Mouse (Mus musculus) forebrain, embryonic 10.5 days (tissue): ENCODE data around the gene Pxt1. TPM values are rescaled to one million over a fixed set of nuclear protein-coding genes. Genes with fewer than 3 reads are reported as not detected.

Experiments used
- DNase-seq: peaks from one replicate; pipeline ENCODE4 v3.0.0-alpha.2; 2017; ENCODE audit warnings: low spot score; ENCODE audit errors: extremely low spot score
- H3K27ac ChIP-seq: fragments of 300-500 bp; sonication (generic); 2 replicates; pipeline ENCODE4 v1.5.1; 2016; ENCODE audit warnings: mild to moderate bottlenecking
- H3K27me3 ChIP-seq: fragments of 300-500 bp; sonication (generic); 2 replicates; pipeline ENCODE4 v1.6.1; 2016; ENCODE audit warnings: mild to moderate bottlenecking; ENCODE audit not compliant: poor library complexity, severe bottlenecking
- H3K36me3 ChIP-seq: fragments of 300-500 bp; sonication (generic); replicated peaks from 2 replicates; pipeline ENCODE4 v1.6.1; 2016; ENCODE audit warnings: mild to moderate bottlenecking, moderate library complexity
- H3K4me1 ChIP-seq: fragments of 300-500 bp; sonication (generic); 2 replicates; pipeline ENCODE4 v1.6.1; 2016
- H3K4me3 ChIP-seq: fragments of 300-500 bp; sonication (generic); 2 replicates; pipeline ENCODE4 v1.5.1; 2016; ENCODE audit warnings: mild to moderate bottlenecking, moderate library complexity
- H3K9me3 ChIP-seq: fragments of 300-500 bp; sonication (generic); 2 replicates; pipeline ENCODE4 v1.6.1; 2016; ENCODE audit warnings: mild to moderate bottlenecking, moderate library complexity
- WGBS: fragments of 180-500 bp; shearing (Covaris S2); methylation state at CpG from one replicate; pipeline ENCODE4 v1.1.7; 2016; 5-methylcytosine and 5-hydroxymethylcytosine counted together
- polyA plus RNA-seq: library from polyadenylated mRNA; unstranded; fragments of >200 nt; fragmentation: Nextera tagmentation; extraction: Ambion mirVana; gene quantifications from 2 replicates; pipeline ENCODE4 v1.2.1, GENCODE M21; 2016

Gene Pxt1
- polyA plus RNA-seq, 1 experiment from 2014 or later: not detected

GRCm38 (mm10) chr17:28901559-28901958 lies 42.1 kb downstream of the Pxt1 start:
- Histone ChIP-seq H3K27ac (no peak overlapping the region), H3K9me3 (no peaks in the 10 kb centered on the region), H3K4me1 (peaks cover 29% of the 10 kb centered on the region), H3K36me3 (no peaks in the 10 kb centered on the region), H3K4me3 (no peak overlapping the region), H3K27me3 (peaks cover 11% of the 10 kb centered on the region)
- WGBS: 73% methylated on average over 4 of the region's 4 CpGs
- no peak for DNase-seq

DNA sequence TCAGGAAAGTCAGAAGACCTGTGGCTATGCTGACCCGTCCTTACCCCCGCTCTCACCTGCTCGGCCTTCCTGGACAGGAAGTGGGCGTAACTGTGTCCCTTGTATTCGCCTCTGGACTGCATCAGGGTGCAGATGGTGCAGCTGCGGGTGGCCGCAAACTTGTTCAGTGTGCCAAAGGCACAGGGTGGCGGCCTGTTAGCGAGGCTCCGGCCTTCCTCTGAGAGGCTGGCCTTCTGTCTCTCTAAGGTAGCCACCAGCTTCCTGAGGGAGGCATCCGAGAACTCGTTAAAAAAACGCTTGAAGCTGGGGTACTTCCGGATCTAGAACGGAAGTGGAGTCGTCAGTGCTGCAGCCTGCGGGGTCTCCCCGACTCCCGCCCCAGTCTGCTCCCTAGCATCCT lies 44.2 kb downstream of the Pxt1 start:
- Histone ChIP-seq H3K27ac (no peak overlapping the region), H3K27me3 (no peaks in the 10 kb centered on the region), H3K4me3 (no peak overlapping the region), H3K36me3 (no peaks in the 10 kb centered on the region), H3K4me1 (peaks cover 17% of the 10 kb centered on the region), H3K9me3 (no peaks in the 10 kb centered on the region; the same call in 1 of the 2 replicates)
- DNase-seq: no peak
- WGBS: 85% methylated on average over 19 of the region's 19 CpGs

DNA sequence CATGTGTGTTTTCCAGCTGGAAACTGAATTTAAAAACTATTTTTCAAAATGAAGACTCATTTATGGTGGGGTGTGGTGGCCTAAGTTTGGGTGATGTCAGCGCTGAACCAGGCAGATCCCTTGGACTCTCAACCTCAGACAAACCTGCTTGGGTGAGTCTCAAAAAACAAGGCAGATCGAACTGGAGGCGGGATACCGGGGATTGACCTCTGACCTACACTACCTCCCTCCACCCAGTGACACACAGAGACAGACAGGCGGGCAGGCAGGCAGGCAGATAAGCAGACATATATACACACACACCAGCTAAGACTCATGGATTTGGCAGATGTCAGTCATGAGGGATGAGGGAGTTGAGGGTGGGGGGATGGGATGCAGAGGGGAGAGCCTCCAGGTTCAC lies 45.4 kb downstream of the Pxt1 start:
- Histone ChIP-seq H3K9me3 (peaks cover 3% of the 10 kb centered on the region; the same call in 1 of the 2 replicates), H3K4me1 (peaks cover 15% of the 10 kb centered on the region), H3K27me3 (no peaks in the 10 kb centered on the region), H3K36me3 (no peaks in the 10 kb centered on the region), H3K4me3 (no peak overlapping the region), H3K27ac (no peak overlapping the region)
- DNase-seq: no peak
- 74% methylated on average over 5 of the region's 5 CpGs for WGBS

- DNase-seq: no peak
- peaks cover 15% of the 10 kb centered on the region for H3K4me1 ChIP-seq
- peaks cover 5% of the 10 kb centered on the region; the same call in 1 of the 2 replicates for H3K9me3 ChIP-seq
- H3K27me3 ChIP-seq: no peaks in the 10 kb centered on the region
- WGBS: 93% methylated on average over 5 of the region's 5 CpGs
- no peak overlapping the region for H3K27ac ChIP-seq
- no peaks in the 10 kb centered on the region for H3K36me3 ChIP-seq
- no peak overlapping the region for H3K4me3 ChIP-seq
Observed at GRCm38 (mm10) chr17:28897817-28898216, 45.8 kb downstream of the Pxt1 start.

DNA sequence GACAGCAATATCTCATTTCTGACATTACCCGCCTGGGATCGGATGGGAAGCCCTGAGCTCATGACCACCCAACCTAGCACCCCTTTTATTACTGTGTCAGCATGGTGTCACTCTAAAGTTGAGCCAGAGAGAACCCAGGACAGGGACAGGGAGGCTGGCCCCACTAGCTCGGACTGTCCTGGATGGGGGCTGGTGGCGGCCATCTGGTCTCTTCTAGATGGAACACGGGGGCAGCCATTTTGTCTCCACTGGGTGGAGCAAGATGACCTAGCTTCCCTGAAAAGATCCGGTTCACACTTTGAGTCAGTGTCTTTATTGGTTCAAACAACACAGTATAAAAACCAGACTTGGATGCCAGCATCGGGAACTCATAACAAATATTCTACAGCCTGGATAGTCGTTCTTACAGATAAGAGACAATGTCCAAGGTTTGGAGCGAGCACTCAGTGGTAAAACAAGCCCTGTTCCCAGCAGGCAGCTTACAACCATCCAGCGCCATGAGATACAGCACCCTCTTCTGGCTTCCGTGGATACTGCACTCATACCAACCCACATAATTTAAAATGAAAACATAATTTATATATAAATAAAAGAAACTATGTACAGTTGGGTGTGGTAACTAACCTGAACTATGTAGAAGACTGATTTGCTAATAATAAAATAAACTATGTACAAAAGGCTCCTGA lies 47.4 kb downstream of the Pxt1 start:
- Histone ChIP-seq H3K9me3 (peaks cover 14% of the 10 kb centered on the region; the same call in 1 of the 2 replicates), H3K27ac (no peak overlapping the region), H3K36me3 (no peaks in the 10 kb centered on the region), H3K4me3 (no peak overlapping the region), H3K4me1 (peaks cover 15% of the 10 kb centered on the region), H3K27me3 (no peaks in the 10 kb centered on the region)
- no peak for DNase-seq
- WGBS: 90% methylated on average over 11 of the region's 11 CpGs

DNA sequence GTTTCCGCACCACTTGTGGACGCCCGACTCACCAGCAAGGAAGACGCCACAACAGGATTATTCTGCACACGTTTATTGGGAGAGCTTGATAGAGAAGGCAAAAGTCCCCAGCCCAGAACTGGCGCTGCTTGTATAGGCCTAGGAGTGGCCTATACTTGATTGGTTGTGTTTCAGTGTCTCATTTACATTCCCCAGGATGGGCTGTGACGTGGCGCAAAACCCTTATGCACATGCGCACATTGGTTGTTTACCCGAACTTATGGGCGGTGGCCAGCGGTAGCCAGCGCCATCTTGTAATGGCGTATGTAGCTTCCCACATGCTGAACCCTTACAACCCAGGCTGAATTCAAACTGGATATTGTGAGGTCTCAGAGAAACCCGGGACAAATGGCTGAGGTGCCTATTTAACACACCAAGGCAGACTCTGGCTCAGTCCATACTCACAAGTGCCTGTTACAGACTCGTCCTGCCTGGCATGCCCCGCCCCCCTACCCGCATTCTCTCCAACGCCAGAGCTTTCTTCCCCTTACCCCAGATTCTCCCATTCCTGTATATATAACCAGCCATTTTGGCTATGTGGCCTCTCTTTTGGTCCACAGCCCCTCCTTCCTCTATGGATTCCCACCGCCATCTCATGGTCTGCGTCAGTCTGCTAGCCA lies 48.3 kb downstream of the Pxt1 start:
- H3K9me3 ChIP-seq: peaks cover 17% of the 10 kb centered on the region; the same call in 1 of the 2 replicates
- no peak overlapping the region for H3K27ac ChIP-seq
- peaks cover 15% of the 10 kb centered on the region for H3K4me1 ChIP-seq
- H3K4me3 ChIP-seq: no peak overlapping the region
- no peaks in the 10 kb centered on the region for H3K36me3 ChIP-seq
- DNase-seq: no peak
- H3K27me3 ChIP-seq: no peaks in the 10 kb centered on the region
- WGBS: 95% methylated on average over 21 of the region's 21 CpGs

DNA sequence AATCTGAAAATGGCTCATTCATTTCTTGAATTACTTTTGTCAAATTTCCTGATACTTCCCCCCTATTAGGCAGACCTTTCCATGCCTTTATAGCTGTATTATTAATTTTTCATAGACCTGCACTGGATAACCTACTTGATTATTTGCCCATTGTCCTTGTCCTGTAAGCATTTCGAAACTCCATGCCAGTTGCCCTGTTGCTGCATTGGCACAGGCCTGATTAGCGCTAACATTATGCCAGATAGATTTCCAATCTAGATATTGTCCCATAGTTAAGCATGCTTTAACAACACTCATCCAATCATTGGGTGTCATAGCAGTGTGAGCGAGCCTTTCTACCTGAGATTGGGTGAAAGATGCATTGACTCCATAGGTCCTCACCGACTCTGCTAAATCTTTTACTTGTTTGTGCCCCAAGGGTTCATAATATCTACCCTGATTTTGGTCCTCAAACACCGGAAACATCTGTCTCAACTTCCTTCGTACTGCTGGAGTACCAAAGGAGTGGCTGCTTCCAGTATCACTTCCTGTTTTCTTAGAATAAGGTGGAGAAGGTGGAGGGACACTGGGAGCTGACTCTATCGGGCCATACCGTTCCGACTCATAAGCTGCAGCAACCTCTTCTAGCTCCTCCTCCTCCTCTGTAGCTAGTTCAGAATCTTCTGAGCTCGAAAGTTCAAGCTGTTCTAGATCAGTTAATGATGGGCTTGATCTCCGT lies 49.4 kb downstream of the Pxt1 start:
- 90% methylated on average over 11 of the region's 11 CpGs for whole genome bisulfite sequencing
- no peak overlapping the region for H3K4me3 ChIP-seq
- H3K4me1 ChIP-seq: peaks cover 10% of the 10 kb centered on the region
- H3K36me3 ChIP-seq: no peaks in the 10 kb centered on the region
- no peaks in the 10 kb centered on the region for H3K27me3 ChIP-seq
- DNase-seq: no peak
- H3K27ac ChIP-seq: no peak overlapping the region
- peaks cover 26% of the 10 kb centered on the region; the same call in 1 of the 2 replicates for H3K9me3 ChIP-seq

DNA sequence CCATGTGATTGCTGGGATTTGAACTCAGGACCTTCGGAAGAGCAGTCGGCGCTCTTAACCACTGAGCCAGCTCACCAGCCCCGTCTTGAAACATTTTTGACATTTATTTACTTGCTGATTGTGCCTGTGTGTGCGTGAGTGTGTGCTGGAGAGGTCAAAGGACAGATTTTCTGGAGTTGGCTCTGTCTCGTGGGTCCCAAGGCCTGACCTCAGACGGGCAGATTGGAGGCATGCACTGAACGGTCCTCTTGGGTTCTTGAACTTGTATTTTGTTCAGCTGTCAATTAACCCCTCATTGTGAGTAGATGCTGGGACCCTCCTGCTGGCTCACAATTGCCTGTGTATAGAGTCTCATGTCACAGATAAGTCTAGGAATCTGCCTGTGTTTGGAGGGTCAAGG lies 57.4 kb downstream of the Pxt1 start:
- WGBS: 92% methylated on average over 8 of the region's 8 CpGs
- Histone ChIP-seq H3K36me3 (no peaks in the 10 kb centered on the region), H3K4me3 (no peak overlapping the region), H3K27me3 (peaks cover 11% of the 10 kb centered on the region), H3K27ac (no peak overlapping the region), H3K4me1 (no peaks in the 10 kb centered on the region), H3K9me3 (peaks cover 25% of the 10 kb centered on the region; the same call in 1 of the 2 replicates)
- DNase-seq: no peak

GRCm38 (mm10) chr17:28885231-28885630 lies 58.4 kb downstream of the Pxt1 start:
- peaks cover under 1% of the 10 kb centered on the region for H3K4me1 ChIP-seq
- H3K36me3 ChIP-seq: no peaks in the 10 kb centered on the region
- no peak for DNase-seq
- H3K4me3 ChIP-seq: no peak overlapping the region
- WGBS: 85% methylated on average over 8 of the region's 8 CpGs
- peaks cover 21% of the 10 kb centered on the region for H3K27me3 ChIP-seq
- H3K9me3 ChIP-seq: peaks cover 21% of the 10 kb centered on the region; the same call in 1 of the 2 replicates
- no peak overlapping the region for H3K27ac ChIP-seq

Other genes starting within 250 kb of the Pxt1 start
- gene AC170998.1, start 217.8 kb downstream of the Pxt1 start, polyA plus RNA-seq: 2.6 and 4.3 TPM in 2 replicates
- 8.4 and 8.7 TPM in 2 replicates for gene Mapk13, start 174.5 kb downstream of the Pxt1 start, polyA plus RNA-seq
- 8.9 and 12.0 TPM in 2 replicates for gene Brpf3, start 142.8 kb downstream of the Pxt1 start, polyA plus RNA-seq
- not detected in 2 replicates for gene Pnpla1, start 85.4 kb downstream of the Pxt1 start, polyA plus RNA-seq
- gene 4930539E08Rik, start 28.5 kb downstream of the Pxt1 start, polyA plus RNA-seq: 0.02 and 0.11 TPM in 2 replicates
- 111 and 113 TPM in 2 replicates for gene Kctd20, start 8.1 kb upstream of the Pxt1 start, polyA plus RNA-seq
- 117 and 119 TPM in 2 replicates for gene Stk38, start 64.2 kb upstream of the Pxt1 start, polyA plus RNA-seq
- gene Srsf3, start 88.8 kb upstream of the Pxt1 start, polyA plus RNA-seq: 884 TPM in 2 replicates
- gene Cdkn1a, start 147.1 kb upstream of the Pxt1 start, polyA plus RNA-seq: 14.0 and 16.8 TPM in 2 replicates
- gene Rab44, start 170.3 kb upstream of the Pxt1 start, polyA plus RNA-seq: 0.20 and 0.25 TPM in 2 replicates